Mouse (Mus musculus) intestine, postnatal 0 days (tissue): ENCODE measurements around the gene Zbtb22. TPM values are rescaled to one million over a fixed set of nuclear protein-coding genes. Genes with fewer than 3 reads are reported as not detected.

Experiments used
- ATAC-seq: fragments of 200-750 bp; cut with Nextera tagmentation; 2 replicates; pipeline ENCODE4 v1.8.0; 2017; ENCODE audit warnings: mild to moderate bottlenecking, moderate TSS enrichment, moderate library complexity
- H3K27ac ChIP-seq: fragments of 300-500 bp; sonication (generic); 2 replicates; pipeline ENCODE4 v1.5.1; 2014; ENCODE audit warnings: mild to moderate bottlenecking, low read depth, low read length, moderate library complexity
- H3K27me3 ChIP-seq: fragments of 300-500 bp; sonication (generic); replicated peaks from 2 replicates; pipeline ENCODE4 v1.6.1; 2014; ENCODE audit warnings: low read length, mixed read lengths; ENCODE audit not compliant: control insufficient read depth, insufficient read depth
- H3K36me3 ChIP-seq: fragments of 300-500 bp; sonication (generic); 2 replicates; pipeline ENCODE4 v1.6.1; 2014; ENCODE audit warnings: mild to moderate bottlenecking, moderate library complexity; ENCODE audit not compliant: control insufficient read depth, insufficient read depth
- H3K4me1 ChIP-seq: fragments of 300-500 bp; sonication (generic); replicated peaks from 2 replicates; pipeline ENCODE4 v1.6.1; 2014; ENCODE audit warnings: antibody characterized with exemption, low read length, mixed read lengths; ENCODE audit not compliant: control insufficient read depth, insufficient read depth
- H3K4me2 ChIP-seq: fragments of 300-500 bp; sonication (generic); replicated peaks from 2 replicates; pipeline ENCODE4 v1.6.1; 2014; ENCODE audit warnings: low read depth, mild to moderate bottlenecking, moderate library complexity
- H3K4me3 ChIP-seq: fragments of 300-500 bp; sonication (generic); 2 replicates; pipeline ENCODE4 v1.5.1; 2014; ENCODE audit warnings: low read depth, low read length
- H3K9ac ChIP-seq: fragments of 300-500 bp; sonication (generic); 2 replicates; pipeline ENCODE4 v1.6.1; 2014; ENCODE audit warnings: mild to moderate bottlenecking, low read depth, low read length
- H3K9me3 ChIP-seq: fragments of 300-500 bp; sonication (generic); 2 replicates; pipeline ENCODE4 v1.6.1; 2016; ENCODE audit warnings: mixed run types; ENCODE audit not compliant: control insufficient read depth
- CTCF ChIP-seq: sonication (generic); IDR thresholded peaks from 2 replicates; pipeline ENCODE4 v1.5.1; 2016; ENCODE audit warnings: low read depth, mild to moderate bottlenecking, control low read depth, antibody characterized with exemption, moderate library complexity
- WGBS: fragments of 180-500 bp; shearing (Covaris S2); extraction: QIAGEN DNeasy Blood & Tissue Kit; methylation state at CpG from one replicate; pipeline ENCODE4 v1.1.7; 2014; 5-methylcytosine and 5-hydroxymethylcytosine counted together
- polyA plus RNA-seq: library from polyadenylated mRNA; unstranded; fragments of >200 nt; fragmentation: Nextera tagmentation; extraction: Ambion mirVana; gene quantifications from 2 replicates; pipeline ENCODE4 v1.2.1, GENCODE M21; 2015

Zbtb22 gene
- polyA plus RNA-seq, 1 experiment from 2014 or later: 11.1 TPM

DNA sequence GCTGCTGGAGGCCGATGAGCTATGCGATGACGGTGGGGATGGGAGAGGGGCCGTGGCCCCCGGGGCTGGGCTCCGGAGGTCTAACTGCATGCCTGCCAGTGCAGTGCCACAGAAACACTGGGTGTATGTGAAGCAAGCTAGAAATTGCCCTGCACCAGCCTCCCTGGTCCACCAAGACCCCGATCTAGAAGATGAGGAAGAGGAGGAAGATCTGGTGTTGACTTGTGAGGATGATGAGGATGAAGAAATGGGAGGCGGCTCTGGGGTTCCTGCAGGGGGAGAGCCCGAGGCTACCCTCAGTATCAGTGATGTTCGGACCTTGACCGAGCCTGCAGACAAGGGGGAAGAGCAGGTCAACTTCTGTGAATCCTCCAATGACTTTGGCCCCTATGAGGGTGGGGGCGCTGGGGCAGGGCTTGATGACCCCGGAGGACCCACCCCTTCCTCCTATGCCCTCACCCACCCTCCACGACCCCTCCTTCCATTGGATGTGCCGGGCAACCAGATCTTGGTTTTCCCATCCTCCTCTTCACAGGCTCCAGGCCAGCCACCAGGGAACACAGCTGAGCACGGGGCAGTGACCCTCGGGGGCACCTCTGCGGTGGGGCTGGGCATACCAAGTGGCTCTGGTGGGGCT lies 2.1 kb downstream of the Zbtb22 start:
- H3K27me3 ChIP-seq: no peaks in the 10 kb centered on the region
- H3K9me3 ChIP-seq: no peaks in the 10 kb centered on the region
- H3K27ac ChIP-seq: no peak overlapping the region
- H3K9ac ChIP-seq: no peak overlapping the region
- 82% methylated on average over 18 of the region's 18 CpGs for WGBS
- ATAC-seq: no peak
- H3K4me2 ChIP-seq: no peak overlapping the region
- TF ChIP-seq CTCF: no peak
- H3K4me3 ChIP-seq: no peak overlapping the region
- peaks cover 38% of the 10 kb centered on the region for H3K36me3 ChIP-seq
- no peaks in the 10 kb centered on the region; the same call in 1 of the 2 replicates for H3K4me1 ChIP-seq

DNA sequence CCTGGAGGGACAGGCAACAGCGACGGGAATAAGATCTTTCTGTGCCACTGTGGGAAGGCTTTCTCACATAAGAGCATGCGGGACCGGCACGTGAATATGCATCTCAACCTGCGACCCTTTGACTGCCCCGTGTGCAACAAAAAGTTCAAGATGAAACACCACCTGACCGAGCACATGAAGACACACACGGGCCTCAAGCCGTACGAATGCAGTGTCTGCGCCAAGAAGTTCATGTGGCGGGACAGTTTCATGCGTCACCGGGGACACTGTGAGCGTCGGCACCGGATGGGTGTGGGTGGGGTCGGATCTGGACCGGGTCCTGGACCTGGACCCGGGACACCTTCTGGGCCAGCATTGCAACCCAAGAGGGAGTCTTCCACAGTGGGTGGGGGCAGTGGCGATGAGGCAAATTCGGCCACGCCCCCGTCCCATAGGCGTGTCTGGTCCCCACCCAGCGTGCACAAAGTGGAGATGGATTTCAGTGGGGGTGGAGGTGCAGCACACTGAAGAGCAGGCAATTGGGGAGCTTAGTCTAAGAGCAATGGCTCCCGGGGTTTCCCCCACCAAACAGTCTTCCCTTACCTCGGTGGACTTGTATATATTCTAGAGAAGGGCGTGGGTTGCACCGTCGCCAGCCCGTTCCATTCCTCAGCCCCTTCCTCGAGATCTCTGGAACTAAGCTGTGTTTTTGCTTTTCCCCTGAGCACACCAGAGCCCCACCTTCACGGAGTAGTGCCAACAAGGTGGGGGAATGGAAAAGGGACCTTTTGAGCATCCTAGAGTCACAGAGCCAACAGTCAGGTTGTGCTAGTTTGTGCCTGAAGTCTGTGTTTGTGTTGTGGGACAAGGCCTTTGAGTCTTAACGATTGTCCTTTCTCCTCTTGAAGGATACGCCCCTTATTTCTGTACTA lies 2.8 kb downstream of the Zbtb22 start:
- WGBS: 60% methylated on average over 37 of the region's 37 CpGs
- H3K36me3 ChIP-seq: peaks cover 32% of the 10 kb centered on the region
- no peaks in the 10 kb centered on the region for H3K9me3 ChIP-seq
- TF ChIP-seq CTCF: no peak
- H3K27ac ChIP-seq: peak overlapping the region; percentile 88; the same call in 1 of the 2 replicates
- ATAC-seq: no peak
- H3K4me1 ChIP-seq: no peaks in the 10 kb centered on the region; the same call in 1 of the 2 replicates
- peak overlapping the region; percentile 96 for H3K4me2 ChIP-seq
- H3K9ac ChIP-seq: no peak overlapping the region
- no peaks in the 10 kb centered on the region for H3K27me3 ChIP-seq
- H3K4me3 ChIP-seq: peak overlapping the region; percentile 85

DNA sequence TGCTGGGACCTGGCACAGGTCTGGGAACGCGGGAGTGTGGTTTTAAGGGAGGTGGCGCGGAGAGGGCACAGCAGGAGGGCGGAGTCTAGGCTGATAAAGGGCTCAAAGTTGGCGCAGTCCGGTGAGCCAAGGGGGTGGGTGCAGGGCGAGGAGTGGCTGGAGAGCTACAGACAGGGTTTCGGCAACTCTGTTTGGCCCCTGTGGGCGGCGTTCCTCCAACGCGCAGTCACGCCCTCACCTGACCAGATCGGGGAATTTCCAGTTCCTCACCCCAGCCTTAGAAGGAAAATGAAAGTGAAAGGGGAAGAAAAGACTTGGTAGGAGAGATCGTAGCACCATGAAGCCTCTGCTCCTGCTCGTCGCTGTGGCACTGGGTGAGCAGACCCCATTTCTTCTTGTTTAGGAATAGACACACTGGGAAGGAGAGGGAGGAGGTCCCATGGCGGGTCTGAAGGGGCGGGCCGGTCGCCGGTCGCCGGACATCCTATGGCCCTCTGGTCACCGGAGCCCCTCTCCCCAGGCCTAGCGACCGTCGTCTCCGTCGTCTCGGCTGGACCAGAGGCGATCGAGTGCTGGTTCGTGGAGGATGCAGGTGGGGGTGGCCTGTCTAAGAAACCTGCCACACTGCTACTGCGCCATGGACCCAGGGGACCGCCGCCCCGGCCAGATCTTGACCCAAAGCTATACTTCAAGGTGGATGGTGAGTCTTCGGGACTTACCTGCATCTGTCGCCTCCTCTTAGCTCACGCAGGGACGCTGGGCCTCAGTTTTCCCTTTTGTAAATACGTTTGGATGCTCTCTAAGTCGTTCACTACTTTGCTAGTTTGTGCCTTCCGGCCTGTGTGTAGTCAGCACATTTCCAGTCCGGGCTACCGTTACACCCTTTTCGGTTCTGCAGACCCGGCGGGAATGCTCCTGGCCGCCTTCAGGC lies 3.9 kb downstream of the Zbtb22 start:
- ATAC-seq: peak; percentile 48
- Histone ChIP-seq H3K9ac (peak overlapping the region; percentile 70), H3K9me3 (no peaks in the 10 kb centered on the region), H3K4me2 (peak overlapping the region; percentile 96), H3K27ac (peak overlapping the region; percentile 88), H3K27me3 (no peaks in the 10 kb centered on the region), H3K4me1 (no peaks in the 10 kb centered on the region; the same call in 1 of the 2 replicates), H3K4me3 (peak overlapping the region; percentile 85), H3K36me3 (peaks cover 21% of the 10 kb centered on the region)
- WGBS: under 1% methylated on average over 52 of the region's 52 CpGs
- peak; percentile 62 for TF ChIP-seq CTCF

GRCm38 (mm10) chr17:33920282-33921097 lies 4.8 kb downstream of the Zbtb22 start:
- peak; percentile 92 for TF ChIP-seq CTCF
- peak overlapping the region; percentile 88 for H3K27ac ChIP-seq
- peaks cover 23% of the 10 kb centered on the region for H3K36me3 ChIP-seq
- peak overlapping the region; percentile 85 for H3K4me3 ChIP-seq
- under 1% methylated on average over 36 of the region's 36 CpGs for WGBS
- H3K4me1 ChIP-seq: no peaks in the 10 kb centered on the region; the same call in 1 of the 2 replicates
- peak; percentile 6; the same call in 1 of the 2 replicates for ATAC-seq
- peak overlapping the region; percentile 70 for H3K9ac ChIP-seq
- H3K4me2 ChIP-seq: peak overlapping the region; percentile 96
- no peaks in the 10 kb centered on the region for H3K27me3 ChIP-seq
- no peaks in the 10 kb centered on the region for H3K9me3 ChIP-seq

- TF ChIP-seq CTCF: no peak
- no peaks in the 10 kb centered on the region for H3K27me3 ChIP-seq
- WGBS: 87% methylated on average over 7 of the region's 7 CpGs
These were observed 5.7 kb downstream of the Zbtb22 start for GRCm38 (mm10) chr17:33921361-33921760.

More at GRCm38 (mm10) chr17:33921361-33921760, 5.7 kb downstream of the Zbtb22 start:
- Histone ChIP-seq H3K4me3 (no peak overlapping the region), H3K4me2 (no peak overlapping the region), H3K36me3 (peaks cover 32% of the 10 kb centered on the region), H3K27ac (no peak overlapping the region), H3K4me1 (no peaks in the 10 kb centered on the region; the same call in 1 of the 2 replicates), H3K9me3 (no peaks in the 10 kb centered on the region), H3K9ac (no peak overlapping the region)
- no peak for ATAC-seq
